Mouse (Mus musculus) thymus, postnatal 14 days (tissue): ENCODE data around the gene Fopnl.

Source experiments
- DNase-seq: peaks from one replicate; pipeline ENCODE4 v3.0.0; 2021

Gene Fopnl

DNA sequence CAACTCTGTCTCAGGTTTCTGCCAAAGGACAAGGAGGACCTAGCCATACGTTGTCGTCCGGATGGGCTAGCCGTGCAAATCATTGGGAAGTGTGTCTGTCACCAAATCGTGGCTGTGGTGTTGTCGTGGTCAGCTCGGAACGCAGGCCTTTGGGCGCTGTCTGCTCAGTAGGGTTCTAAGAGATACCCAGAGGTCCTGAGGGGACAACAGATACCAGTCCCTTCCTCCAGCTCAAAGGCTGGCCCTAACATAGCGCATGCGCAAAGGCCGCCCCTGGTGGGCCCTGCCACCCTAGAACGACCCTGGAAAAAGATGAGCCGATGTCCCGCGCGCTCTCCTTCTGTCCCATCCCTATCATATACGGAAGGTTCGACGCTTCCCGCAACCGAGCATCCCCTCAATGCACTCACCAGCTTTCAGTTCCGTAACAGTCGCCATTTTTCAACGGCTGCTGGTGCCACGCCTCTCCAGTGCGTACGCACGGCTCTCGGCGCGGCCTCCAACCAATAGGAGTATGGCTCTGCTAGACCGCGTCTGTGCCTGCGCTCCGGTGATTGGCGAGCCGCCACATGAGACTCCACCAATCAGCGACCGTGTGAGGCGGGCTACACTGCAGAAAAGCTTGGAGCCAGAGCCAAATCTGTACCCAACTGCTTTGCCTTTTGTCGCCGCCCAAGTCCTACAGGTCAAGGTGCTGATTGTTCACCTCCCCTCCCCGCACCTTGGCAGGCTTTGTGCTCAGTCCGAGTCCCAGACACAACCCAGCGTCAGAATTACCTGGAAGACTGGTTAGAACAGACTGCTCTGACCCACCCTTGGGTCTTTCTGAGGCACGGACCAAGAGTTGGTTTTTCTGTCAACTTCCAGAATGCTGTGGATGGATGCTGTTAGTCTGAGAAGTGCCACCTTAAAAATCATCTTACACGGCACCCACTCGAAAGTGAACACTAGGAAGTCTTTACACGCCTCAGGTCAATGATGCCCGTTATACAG lies at the start of gene Fopnl:
Fopnl (minus strand) TSS at position 522 of the 993 bp plus-strand sequence.
- peak; percentile 95 for DNase-seq

DNA sequence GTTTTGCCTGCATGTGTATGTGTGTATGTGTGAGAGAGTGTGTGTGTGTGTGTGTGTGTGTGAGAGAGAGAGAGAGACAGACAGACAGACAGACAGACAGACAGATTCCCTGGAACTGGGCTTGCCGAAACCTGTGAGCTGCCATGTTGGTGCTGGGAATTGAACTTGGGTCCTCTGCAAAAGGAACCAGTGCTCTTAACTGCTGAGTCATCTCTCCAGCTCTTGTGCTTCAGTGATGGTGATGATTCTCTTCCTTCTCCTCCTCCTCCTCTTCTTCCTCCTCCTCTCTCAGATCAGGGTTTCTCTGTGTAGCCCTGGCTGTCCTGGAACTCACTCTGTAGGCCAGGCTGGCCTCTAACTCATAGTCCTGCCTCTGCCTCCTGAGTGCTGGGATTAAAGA lies 48.8 kb upstream of the Fopnl start:
- DNase-seq: no peak

DNA sequence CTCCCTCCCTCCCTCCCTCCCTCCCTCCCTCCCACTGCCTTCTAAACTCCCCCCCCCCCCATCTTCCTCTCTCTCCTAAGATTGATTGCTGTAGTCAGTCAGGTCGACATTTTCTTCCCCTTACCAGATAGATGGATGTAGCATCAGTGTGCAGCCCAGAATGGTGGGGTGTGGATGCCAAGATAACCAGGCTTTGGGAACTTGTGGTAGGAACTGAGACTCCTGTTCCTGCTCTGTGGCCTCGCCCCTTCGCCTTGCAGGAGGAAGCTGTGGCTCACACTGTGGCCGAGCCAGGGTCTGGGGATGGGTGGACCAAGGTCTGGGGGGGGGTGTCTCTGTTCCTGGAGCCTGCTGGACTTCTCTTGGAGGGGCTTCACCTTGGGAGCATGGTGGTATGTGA lies 48.3 kb upstream of the Fopnl start:
- DNase-seq: no peak

- no peak for DNase-seq
These were observed 46.9 kb upstream of the Fopnl start for GRCm38 (mm10) chr16:14364066-14364465.

- no peak for DNase-seq
These were observed 46.3 kb upstream of the Fopnl start for GRCm38 (mm10) chr16:14363496-14363895.

DNA sequence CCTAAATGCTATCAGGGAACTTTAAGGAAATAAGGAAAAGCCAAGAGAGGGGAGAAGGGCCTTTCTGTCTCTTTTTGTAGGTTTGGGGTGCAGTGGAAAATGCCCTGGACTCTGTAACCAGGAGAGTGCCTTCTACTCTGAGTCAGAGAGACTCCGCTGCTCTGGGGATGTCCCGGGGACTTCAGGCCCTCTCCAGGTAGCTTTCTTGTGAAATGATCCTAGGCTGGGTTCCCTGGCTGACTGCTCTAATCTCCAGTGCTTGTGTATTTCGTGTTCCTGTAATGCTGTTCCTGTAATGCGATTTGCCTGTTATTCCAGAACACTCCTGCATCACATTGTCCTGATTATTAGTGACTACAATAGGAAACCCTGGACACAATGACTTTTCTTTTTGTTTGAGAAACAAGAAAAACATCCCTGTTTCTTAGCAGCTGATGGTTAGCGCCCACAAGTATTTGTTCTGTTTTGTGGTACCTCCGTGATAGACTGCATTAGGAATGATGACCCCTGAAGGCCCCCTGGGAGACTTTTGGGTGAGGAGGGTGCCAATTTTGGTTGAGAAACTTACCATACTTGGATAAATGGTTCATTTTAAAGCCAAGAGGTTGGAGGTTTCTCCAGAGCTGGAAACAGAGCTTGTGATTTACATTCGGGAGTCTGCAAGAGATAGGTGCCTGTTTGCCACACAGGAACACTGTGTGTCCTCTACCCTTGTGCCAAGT lies 45.1 kb upstream of the Fopnl start:
- no peak for DNase-seq

GRCm38 (mm10) chr16:14361362-14362098 lies 44.3 kb upstream of the Fopnl start, which contains the start of gene Abcc1:
Gene Abcc1 (plus strand): TSS chr16:14361558.
- peak; percentile 73 for DNase-seq

DNA sequence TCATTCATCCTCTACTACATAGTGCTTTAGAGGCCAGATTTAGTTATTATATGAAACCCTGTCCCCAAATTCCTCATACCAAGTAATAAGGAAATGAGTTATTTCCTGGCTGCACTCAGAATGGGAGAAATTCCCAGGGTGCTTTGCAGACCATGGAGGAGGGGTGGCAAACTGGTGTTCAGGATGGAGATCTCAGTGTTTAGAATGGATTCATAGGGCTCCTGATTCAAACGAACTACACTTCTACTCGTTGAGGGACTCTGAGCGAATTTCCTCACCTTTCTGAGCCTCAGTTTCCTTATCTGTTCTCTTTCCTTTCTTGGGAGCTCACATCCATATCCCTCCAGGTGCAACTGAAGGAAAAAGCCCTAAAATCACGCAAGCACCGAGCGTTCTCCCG lies 43.7 kb upstream of the Fopnl start:
- DNase-seq: no peak

GRCm38 (mm10) chr16:14358531-14358930 lies 41.3 kb upstream of the Fopnl start:
- DNase-seq: no peak

DNA sequence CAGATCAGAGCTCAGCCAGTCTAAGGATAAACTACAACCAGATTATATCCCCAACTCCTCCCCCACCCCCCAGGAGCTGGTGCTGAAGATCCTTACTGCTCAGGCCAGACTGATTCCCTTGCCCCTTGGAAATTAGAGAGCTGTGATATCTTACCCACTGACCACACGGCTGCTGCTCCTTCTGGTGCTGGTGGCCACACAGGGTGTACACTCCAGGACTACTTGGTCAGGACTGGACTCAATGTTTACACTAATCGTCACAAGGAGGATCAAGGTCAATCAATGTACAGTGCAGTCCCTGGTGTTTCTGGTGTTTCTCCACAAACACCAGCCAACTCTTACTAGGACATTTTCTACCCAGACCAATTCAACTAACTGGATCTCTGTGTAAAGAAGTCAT lies 40.7 kb upstream of the Fopnl start:
- DNase-seq: no peak

DNA sequence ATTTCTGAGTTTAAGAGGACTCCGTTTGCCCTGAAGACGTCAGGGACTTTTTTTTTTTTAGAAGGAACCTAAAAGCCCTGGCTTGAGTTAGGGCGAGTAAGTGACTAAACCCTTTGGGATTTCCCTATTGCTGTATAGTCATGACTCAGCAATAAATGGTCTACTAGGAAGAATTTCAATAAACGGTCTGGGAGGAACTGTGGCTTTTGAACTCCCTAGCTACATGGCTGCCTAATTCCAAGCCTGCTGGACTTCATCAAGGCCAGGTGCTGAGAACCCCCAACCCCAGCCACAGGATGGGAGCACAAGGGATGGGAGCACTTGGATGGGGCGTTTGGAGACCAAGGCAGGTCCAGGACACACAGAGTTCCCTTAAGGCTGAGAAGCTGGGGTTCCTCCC lies 35.5 kb upstream of the Fopnl start:
- DNase-seq: no peak

DNA sequence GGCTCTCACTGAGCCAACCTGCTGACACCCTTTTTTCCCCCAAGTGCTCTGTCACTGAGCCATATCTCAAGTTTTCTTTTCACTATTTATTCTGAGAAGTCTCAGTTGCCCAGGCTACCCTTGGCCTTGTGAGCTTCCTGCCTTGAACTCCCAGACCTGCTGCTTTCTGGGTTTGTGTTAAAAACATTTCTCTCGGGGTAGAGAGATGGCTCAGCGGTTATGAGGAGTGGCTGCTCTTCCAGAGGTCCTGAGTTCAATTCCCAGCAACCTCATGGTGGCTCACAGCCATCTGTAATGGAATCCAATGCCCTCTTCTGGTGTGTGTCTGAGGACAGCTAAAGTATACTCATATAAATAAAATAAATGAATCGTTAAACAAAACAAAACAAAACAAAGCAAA lies 35.0 kb upstream of the Fopnl start:
- DNase-seq: no peak

DNA sequence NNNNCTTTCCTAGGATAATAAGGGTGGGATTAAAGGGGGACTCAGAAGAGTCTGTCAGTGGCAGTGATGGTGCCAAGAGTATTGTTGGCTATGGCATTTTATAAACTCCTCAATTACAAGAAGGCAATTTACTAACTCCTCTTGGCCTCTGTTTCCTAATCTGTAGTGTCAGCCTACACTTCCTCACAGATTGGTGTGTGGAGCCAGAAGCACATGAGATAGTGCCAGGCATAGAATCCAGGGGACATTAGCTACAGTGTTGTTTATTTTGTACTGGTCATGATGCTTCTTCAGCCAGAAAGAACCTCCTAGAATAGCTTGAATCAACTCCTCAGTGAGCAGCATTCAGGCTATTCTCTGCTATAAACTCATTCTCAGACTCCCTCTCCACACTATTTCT lies 34.4 kb upstream of the Fopnl start:
- no peak for DNase-seq

DNA sequence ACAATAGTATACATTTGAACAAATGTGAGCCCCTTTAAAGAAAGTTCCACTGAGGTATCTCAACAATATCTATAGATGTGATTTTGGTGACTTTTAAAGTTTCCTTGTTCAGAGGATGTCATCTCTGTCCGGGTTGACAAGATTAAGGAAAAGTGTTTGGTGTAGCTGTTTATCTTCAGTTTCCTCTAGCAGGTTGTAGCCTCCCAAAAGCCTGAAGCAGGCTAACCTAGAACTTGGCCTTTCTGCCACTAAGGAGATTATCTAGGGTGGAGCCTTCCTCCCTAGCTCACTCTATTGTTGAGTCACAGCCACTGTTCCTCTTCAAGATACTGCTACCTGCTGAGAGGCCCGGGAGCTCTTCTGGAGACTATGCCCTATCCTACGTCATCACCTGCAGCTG lies 27.8 kb upstream of the Fopnl start:
- DNase-seq: no peak

DNA sequence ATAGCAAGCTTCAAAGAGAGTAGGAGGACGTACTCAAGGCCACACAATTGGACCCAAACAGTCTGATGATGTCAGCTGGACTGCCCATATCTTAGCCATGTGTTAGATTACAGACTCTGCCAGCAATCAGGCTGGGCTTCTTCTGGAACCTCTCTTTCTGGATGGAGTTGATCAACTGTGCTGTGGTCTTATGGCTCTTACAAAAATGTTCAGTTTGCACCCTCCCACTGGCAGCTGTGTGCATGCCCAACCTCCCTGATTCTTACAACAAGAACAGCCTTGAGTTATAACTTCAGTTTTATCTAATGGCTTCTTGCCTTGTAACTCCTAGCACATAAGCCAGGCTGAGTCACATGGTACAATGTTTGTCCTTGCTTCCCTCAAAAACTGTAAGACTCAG lies 11.0 kb upstream of the Fopnl start:
- no peak for DNase-seq

DNA sequence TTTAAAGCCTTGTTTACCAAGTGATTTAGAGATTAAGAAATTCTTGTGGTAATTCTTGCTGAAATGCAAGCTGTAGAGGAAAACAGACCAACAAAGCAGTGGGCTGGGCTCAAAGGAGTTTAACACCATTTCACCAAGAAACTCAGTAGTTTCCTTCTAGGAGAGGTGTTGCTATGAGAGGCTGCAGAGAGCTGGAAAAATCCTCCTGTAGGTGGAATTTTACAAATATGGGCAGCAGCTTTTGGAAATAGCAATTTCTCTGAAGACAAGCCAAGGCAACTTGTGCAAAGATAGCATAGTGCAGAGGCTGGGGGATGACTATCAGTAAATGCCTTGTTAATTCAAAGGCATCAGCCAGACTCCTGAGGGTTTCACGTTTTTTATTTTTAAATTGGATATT lies 3.3 kb upstream of the Fopnl start:
- DNase-seq: no peak

DNA sequence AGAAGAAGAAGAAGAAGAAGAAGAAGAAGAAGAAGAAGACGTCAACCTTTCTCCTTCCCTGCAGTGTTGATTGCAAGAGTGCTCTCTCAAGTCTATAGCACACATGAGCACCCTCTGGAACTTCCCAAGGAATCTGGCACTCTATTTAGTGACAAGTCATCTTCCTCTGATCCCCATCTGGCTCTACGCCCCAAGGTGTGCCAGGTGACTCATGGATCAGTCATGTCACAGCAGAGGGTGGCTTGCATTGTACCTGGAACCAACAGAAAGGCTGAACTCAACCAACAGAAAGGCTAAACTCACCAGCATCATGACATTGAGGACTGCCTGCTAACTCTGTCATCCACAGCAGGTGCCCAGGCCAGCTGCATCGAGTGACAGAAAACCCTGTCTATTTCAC lies 2.5 kb upstream of the Fopnl start:
- no peak for DNase-seq

GRCm38 (mm10) chr16:14312914-14313313 lies 4.3 kb downstream of the Fopnl start:
- no peak for DNase-seq

DNA sequence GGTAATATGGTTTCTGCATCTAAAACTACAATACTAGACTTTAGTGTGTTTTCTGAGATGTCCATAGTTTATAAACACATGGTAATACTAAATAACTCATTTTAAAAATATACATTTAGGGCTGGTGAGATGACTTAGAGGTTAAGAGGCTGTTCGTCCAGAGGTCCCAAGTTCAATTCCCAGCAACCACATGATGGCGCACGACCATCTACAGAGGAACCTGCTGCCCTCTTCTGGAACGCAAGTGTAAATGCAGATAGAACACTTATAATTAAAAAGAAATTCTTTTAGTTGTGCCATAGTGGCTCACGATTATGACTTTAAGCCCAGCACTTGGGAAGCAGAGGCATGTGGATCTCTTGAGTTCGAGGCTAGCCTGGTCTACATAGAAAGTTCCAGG lies 5.8 kb downstream of the Fopnl start:
- peak; percentile 60 for DNase-seq

- DNase-seq: no peak
These were observed 7.4 kb downstream of the Fopnl start for GRCm38 (mm10) chr16:14309833-14310232.

GRCm38 (mm10) chr16:14308245-14309073 lies 8.7 kb downstream of the Fopnl start:
- no peak for DNase-seq

DNA sequence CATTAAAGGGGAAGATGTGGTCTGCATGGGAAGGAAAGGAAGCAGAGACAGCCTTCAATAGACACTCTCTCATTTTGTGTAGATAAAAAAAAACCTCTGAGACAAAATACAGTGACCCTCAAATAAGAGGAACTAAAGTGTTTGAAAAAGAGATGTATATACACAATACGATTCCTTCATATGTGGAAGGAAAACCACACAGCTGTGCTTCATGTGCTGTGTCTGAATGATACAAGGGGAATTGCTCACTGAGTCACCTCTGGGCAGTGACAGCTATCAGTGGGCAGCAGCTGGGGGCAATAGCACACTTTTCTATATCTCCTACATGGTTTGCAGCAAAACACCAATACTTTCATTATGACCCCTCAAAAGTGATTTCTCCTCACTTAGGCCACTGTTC lies 9.8 kb downstream of the Fopnl start:
- no peak for DNase-seq
